Mouse (Mus musculus) heart, postnatal 0 days (tissue): ENCODE measurements at regions not wholly inside any gene's neighbourhood (a gene's known extent, or its start where the extent isn't known, plus 50 kb on each side); places are given as distances from the start of the nearest gene placed in this dataset.

Source experiments
- CTCF ChIP-seq: IDR thresholded peaks from 2 replicates; pipeline ENCODE4 v1.5.1; 2016; ENCODE audit warnings: antibody characterized with exemption, control low read depth, low read depth
- EP300 ChIP-seq: IDR thresholded peaks from 2 replicates; pipeline ENCODE4 v1.6.1; 2016; ENCODE audit warnings: antibody characterized with exemption, low read depth

DNA sequence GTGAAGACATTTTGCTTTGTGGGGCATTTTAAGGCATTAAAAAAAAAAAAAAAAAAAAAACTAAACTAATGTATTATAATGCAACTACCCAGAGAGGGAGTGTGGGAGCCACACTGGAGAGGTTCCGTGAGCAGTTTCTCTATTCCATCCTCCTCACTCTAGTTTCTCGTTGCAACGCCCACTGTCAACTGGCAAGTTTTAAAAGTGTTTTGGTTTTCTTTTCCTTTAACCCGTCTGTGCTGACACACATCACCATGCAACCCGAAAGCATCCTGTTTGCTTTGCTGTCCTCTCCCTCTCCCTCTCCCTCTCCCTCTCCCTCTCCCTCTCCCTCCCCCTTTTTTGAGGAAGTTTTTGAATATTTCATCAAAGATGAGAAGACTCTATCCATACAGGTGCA lies 97.5 kb downstream of the Cand1 start:
- TF ChIP-seq CTCF (no peak), EP300 (no peak)
